Comparison of ENCODE assay signal across 12 mouse cellular contexts in the genomic region with DNA sequence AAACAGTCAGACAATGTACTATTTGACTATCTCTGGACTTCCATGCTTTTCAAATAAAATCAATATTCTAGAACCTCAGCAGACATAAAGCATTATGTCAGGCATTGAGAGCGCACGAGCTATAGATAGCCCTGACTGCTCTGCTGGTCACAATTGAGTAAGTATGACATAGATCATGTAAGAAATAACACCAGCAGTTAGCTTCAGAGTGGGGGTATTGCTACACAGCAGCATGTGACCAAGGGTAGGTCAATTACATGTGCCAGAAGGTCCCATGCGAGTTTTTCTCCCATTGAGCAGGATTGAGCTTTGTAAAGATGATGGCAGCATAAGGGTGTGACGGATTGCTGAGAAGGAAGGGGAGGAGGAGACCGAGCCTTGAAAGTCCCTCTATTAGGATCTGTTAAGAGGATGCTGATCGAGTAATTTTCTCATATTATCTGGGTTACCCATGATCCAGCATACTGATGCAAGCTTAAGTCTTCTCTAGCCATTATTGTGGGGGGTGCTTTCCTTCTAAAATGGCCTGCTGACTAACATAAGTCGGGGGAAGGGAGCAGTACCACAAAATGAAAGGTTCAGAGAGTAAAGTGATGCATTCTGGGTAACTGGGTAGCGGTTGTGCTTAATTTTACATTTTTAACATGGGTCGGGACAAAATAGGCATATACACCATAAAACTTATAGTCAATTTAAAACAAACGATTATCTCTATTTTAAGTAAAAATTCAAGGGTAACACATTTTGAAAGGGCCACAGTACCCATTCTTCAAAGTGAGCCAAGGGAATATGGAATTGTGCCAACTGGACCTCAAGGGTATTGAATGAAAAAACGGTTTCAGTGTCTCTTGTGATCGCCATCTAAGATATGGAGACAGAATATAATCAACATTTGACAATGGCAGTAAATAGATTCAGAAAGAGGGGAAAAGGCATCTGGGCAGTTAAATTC. TPM values are rescaled to one million over a fixed set of nuclear protein-coding genes. Genes with fewer than 3 reads are reported as not detected.
A peak's percentile ranks its signal among the peaks of the same experiment; 100 is the strongest.
DNase-seq lines count a peak whose midpoint lies in the region; ATAC-seq and TF ChIP-seq lines count a peak whose summit lies in the region.
"Had no signal": no experiment of that assay in that cellular context is flagged by ENCODE, and none has a peak within 500 bp of the region (broad histone marks: within the 10 kb centered on the region; RNA-seq: fewer than 3 reads in every experiment).

No protein-coding gene starts in this region.

- TF ChIP-seq CTCF in liver, postnatal 0 days (IDR thresholded peaks at IDR 0.05; ENCODE audit: low read depth) = no peak

- no peaks in the 10 kb centered on the region for H3K36me3 ChIP-seq in liver, postnatal 0 days (replicated peaks; ENCODE audit: insufficient read depth, low read length)

- peak overlapping the region; percentile 16; the same call in 1 of the 2 replicates for H3K4me3 ChIP-seq in liver, postnatal 0 days (ENCODE audit: low read depth, low read length)
- H3K4me3 ChIP-seq: neural tube, embryonic 13.5 days had no signal

- H3K4me1 ChIP-seq in liver, postnatal 0 days (ENCODE audit: insufficient read depth) = peaks cover 3% of the 10 kb centered on the region; the same call in 1 of the 2 replicates
- H3K4me1 ChIP-seq: neural tube, embryonic 13.5 days had no signal

- WGBS in liver, postnatal 0 days (ENCODE audit: insufficient replicate concordance) = 77% methylated on average over 12 of the region's 12 CpGs

- H3K4me2 ChIP-seq in liver, postnatal 0 days (ENCODE audit: low read depth, low read length) = peak overlapping the region; percentile 53
- H3K4me2 ChIP-seq: neural tube, embryonic 13.5 days had no signal

- H3K9ac ChIP-seq in liver, postnatal 0 days (replicated peaks) = no peak overlapping the region
- H3K9ac ChIP-seq: neural tube, embryonic 13.5 days had no signal

- H3K27ac ChIP-seq in liver, postnatal 0 days (ENCODE audit: low read depth) = peak overlapping the region; percentile 61
- H3K27ac ChIP-seq: neural tube, embryonic 13.5 days had no signal

- H3K27me3 ChIP-seq in liver, postnatal 0 days (ENCODE audit: insufficient read depth, low read length) = no peaks in the 10 kb centered on the region
- H3K27me3 ChIP-seq: neural tube, embryonic 13.5 days had no signal

- ATAC-seq in granulocyte monocyte progenitor cell, adult 5-6 weeks (replicated peaks; ENCODE audit: poor library complexity, severe bottlenecking) = peak; percentile 76
- ATAC-seq in liver, postnatal 0 days = peak; percentile 86

- no peaks in the 10 kb centered on the region for H3K9me3 ChIP-seq in liver, postnatal 0 days (ENCODE audit: low read length)
- H3K9me3 ChIP-seq: neural tube, embryonic 13.5 days had no signal

- TF ChIP-seq EP300 in liver, postnatal 0 days (IDR thresholded peaks at IDR 0.05; ENCODE audit: low read depth) = no peak

- DNase-seq in kidney, adult 9 months = peak; percentile 33
- DNase-seq in kidney, postnatal 25 days = no peak
- DNase-seq in 416B (ENCODE audit: low read depth) = peak; percentile 37
- DNase-seq in liver, postnatal 0 days = no peak
- no peak for DNase-seq in thymus, postnatal 14 days
- DNase-seq in urinary bladder, adult 18-20 months (ENCODE audit: low spot score in 2 of 2) = no peak
- no peak for DNase-seq in urinary bladder, postnatal 14 days (ENCODE audit: low spot score)
- DNase-seq: heart, postnatal 14 days; layer of hippocampus, postnatal 36 days; right cerebral cortex, postnatal 14 days had no signal

RNA-seq across cellular contexts. Expression of a gene that starts 21.5 kb away (rescaled TPM):
- total RNA-seq in granulocyte monocyte progenitor cell, adult 5-6 weeks (2014; fragmentation: Nextera tagmentation) = 5.7 and 12.8 TPM in 2 replicates
- 17.7 and 18.2 TPM in 2 replicates for total RNA-seq in granulocyte monocyte progenitor cell, adult 5-6 weeks (2017)
- 0.60 and 0.64 TPM in 2 replicates for polyA plus RNA-seq in liver, postnatal 0 days (2015; fragmentation: Nextera tagmentation; extraction: Ambion mirVana)

RNA-seq across cellular contexts. Expression of a gene that starts 21.7 kb away (rescaled TPM):
- 223 and 328 TPM in 2 replicates for total RNA-seq in granulocyte monocyte progenitor cell, adult 5-6 weeks (2014; fragmentation: Nextera tagmentation)
- total RNA-seq in granulocyte monocyte progenitor cell, adult 5-6 weeks (2017) = 208 and 232 TPM in 2 replicates
- polyA plus RNA-seq in liver, postnatal 0 days (2015; fragmentation: Nextera tagmentation; extraction: Ambion mirVana) = 466 and 478 TPM in 2 replicates

Comparison
In these comparisons a context has a peak if more than half of its experiments do, and no peak if none do; other contexts are left out.
1. DNase-seq: peak in kidney, adult 9 months (single experiment) and 416B (single experiment); none in kidney, postnatal 25 days (0 of 2), liver, postnatal 0 days (single experiment), thymus, postnatal 14 days (single experiment), urinary bladder, adult 18-20 months (0 of 2) and urinary bladder, postnatal 14 days (single experiment).